Mouse (Mus musculus): Measurements from ENCODE around the gene Gmpr2.

The Gmpr2 gene

GRCm38 (mm10) chr14:55681160-55682117, 9.7 kb downstream of the Gmpr2 start, which contains the start of gene Tinf2:
Gene Tinf2 (minus strand): TSS chr14:55681820.
- peak; percentile 94 for DNase-seq (ENCODE audit: low read depth, low spot score)

GRCm38 (mm10) chr14:55682118-55682493, 10.4 kb downstream of the Gmpr2 start:
- no peak for DNase-seq (ENCODE audit: low read depth, low spot score)

- DNase-seq (ENCODE audit: low read depth, low spot score) = no peak
Observed at GRCm38 (mm10) chr14:55689433-55689832, 17.7 kb downstream of the Gmpr2 start.

GRCm38 (mm10) chr14:55697226-55697625, 25.5 kb downstream of the Gmpr2 start:
- DNase-seq (ENCODE audit: low read depth, low spot score) = no peak

GRCm38 (mm10) chr14:55701131-55701530, 29.4 kb downstream of the Gmpr2 start:
- DNase-seq (ENCODE audit: low read depth, low spot score) = no peak

- DNase-seq (ENCODE audit: low read depth, low spot score) = no peak
Observed at GRCm38 (mm10) chr14:55702761-55703160, 31.0 kb downstream of the Gmpr2 start.

- no peak for DNase-seq (ENCODE audit: low read depth, low spot score)
Observed at GRCm38 (mm10) chr14:55706051-55706600, 34.4 kb downstream of the Gmpr2 start.

GRCm38 (mm10) chr14:55707397-55707796, 35.7 kb downstream of the Gmpr2 start:
- DNase-seq (ENCODE audit: low read depth, low spot score) = no peak

- no peak for DNase-seq (ENCODE audit: low read depth, low spot score)
Observed at GRCm38 (mm10) chr14:55709509-55709908, 37.8 kb downstream of the Gmpr2 start.

GRCm38 (mm10) chr14:55711786-55712185, 40.0 kb downstream of the Gmpr2 start:
- DNase-seq (ENCODE audit: low read depth, low spot score) = no peak

- no peak for DNase-seq (ENCODE audit: low read depth, low spot score)
Observed at GRCm38 (mm10) chr14:55713007-55713728, 41.4 kb downstream of the Gmpr2 start.

GRCm38 (mm10) chr14:55713729-55714122, 42.0 kb downstream of the Gmpr2 start, which contains the start of gene Tgm1:
Gene Tgm1 (minus strand): TSS chr14:55713926.
- DNase-seq (ENCODE audit: low read depth, low spot score) = no peak

- DNase-seq (ENCODE audit: low read depth, low spot score) = no peak
Observed at GRCm38 (mm10) chr14:55714893-55715292, 43.2 kb downstream of the Gmpr2 start.

GRCm38 (mm10) chr14:55716271-55716670, 44.5 kb downstream of the Gmpr2 start:
- no peak for DNase-seq (ENCODE audit: low read depth, low spot score)

- DNase-seq (ENCODE audit: low read depth, low spot score) = no peak
Observed at GRCm38 (mm10) chr14:55716884-55717283, 45.1 kb downstream of the Gmpr2 start.

GRCm38 (mm10) chr14:55719737-55720136, 48.0 kb downstream of the Gmpr2 start:
- no peak for DNase-seq (ENCODE audit: low read depth, low spot score)

- DNase-seq (ENCODE audit: low read depth, low spot score) = no peak
Observed at GRCm38 (mm10) chr14:55720666-55721065, 48.9 kb downstream of the Gmpr2 start.

- no peak for DNase-seq (ENCODE audit: low read depth, low spot score)
Observed at GRCm38 (mm10) chr14:55721076-55721475, 49.3 kb downstream of the Gmpr2 start.

GRCm38 (mm10) chr14:55721700-55722437, 50.1 kb downstream of the Gmpr2 start, which contains the start of gene Rabggta:
Gene Rabggta (minus strand): TSS chr14:55722263.
- peak; percentile 89 for DNase-seq (ENCODE audit: low read depth, low spot score)

- no peak for DNase-seq (ENCODE audit: low read depth, low spot score)
Observed at GRCm38 (mm10) chr14:55722438-55722945, 50.8 kb downstream of the Gmpr2 start.

- no peak for DNase-seq (ENCODE audit: low read depth, low spot score)
Observed at GRCm38 (mm10) chr14:55723433-55723832, 51.7 kb downstream of the Gmpr2 start.

Measured in retina, adult 2 months (tissue).